Mouse (Mus musculus) left cerebral cortex, postnatal 25 days (tissue): ENCODE measurements around the gene 4930507D05Rik. TPM values are rescaled to one million over a fixed set of nuclear protein-coding genes. Genes with fewer than 3 reads are reported as not detected.
A peak's percentile ranks its signal among the peaks of the same experiment; 100 is the strongest.
"Not testable (repeated sequence)": the region's sequence is repeated elsewhere in the genome, so short reads cannot be mapped to it uniquely, and the experiment has no call there.

ENCODE experiments used
- DNase-seq, 2 experiments: peaks; one replicate each; pipeline ENCODE4 v3.0.0; 2022; ENCODE audit warnings: low spot score in 2 of 2, mixed read lengths in 1 of 2
- intact Hi-C: fragments of 180-260 bp; cut with DNase I; formaldehyde crosslinking; loops from one replicate; pipeline ENCODE4 v1.15.1; 2025
- total RNA-seq, 2 experiments: library from RNA; stranded (reverse); gene quantifications; 2 replicates each; pipeline ENCODE4 v1.2.3; 2021

Gene 4930507D05Rik
- total RNA-seq: 1 to 10 TPM; 1.3 to 1.8 TPM

- peak; percentile 92 to 94 for DNase-seq
- intact Hi-C loops: loop anchor here (1.0 to 2.0 kb wide), 2 partner anchors 37 to 109 kb away; partner anchors contain the start of gene Vps26a
Measured at GRCm38 (mm10) chr10:62449364-62450279, at the start of gene 4930507D05Rik, which contains the start of gene Supv3l1. 4930507D05Rik (plus strand) TSS chr10:62449489. Supv3l1 (minus strand) TSS chr10:62449738.

GRCm38 (mm10) chr10:62401641-62402111 lies 47.6 kb upstream of the 4930507D05Rik start:
- intact Hi-C loops: no loop called here
- peak in 1 of 2 experiments; percentile 42 for DNase-seq

GRCm38 (mm10) chr10:62404901-62405300 lies 44.4 kb upstream of the 4930507D05Rik start:
- peak in 1 of 2 experiments; percentile 11 for DNase-seq
- intact Hi-C loops: no loop called here

GRCm38 (mm10) chr10:62410943-62411342 lies 38.3 kb upstream of the 4930507D05Rik start:
- intact Hi-C loops: loop anchor here (2.0 kb wide), 2 partner anchors 70 to 136 kb away; no protein-coding TSS in a partner anchor

GRCm38 (mm10) chr10:62411431-62412410 lies 37.6 kb upstream of the 4930507D05Rik start:
- peak; percentile 23 to 76 for DNase-seq
- intact Hi-C loops: loop anchor here (2.0 kb wide), 2 partner anchors 71 to 137 kb away; no protein-coding TSS in a partner anchor

More at GRCm38 (mm10) chr10:62410943-62411342, 38.3 kb upstream of the 4930507D05Rik start:
- peak; percentile 42 to 86 for DNase-seq

- no peak for DNase-seq
- intact Hi-C loops: no loop called here
Measured at GRCm38 (mm10) chr10:62412906-62413605, 36.2 kb upstream of the 4930507D05Rik start.

- no peak for DNase-seq
- intact Hi-C loops: no loop called here
Measured at GRCm38 (mm10) chr10:62413606-62413982, 35.7 kb upstream of the 4930507D05Rik start.

GRCm38 (mm10) chr10:62418831-62419356 lies 30.4 kb upstream of the 4930507D05Rik start:
- DNase-seq: no peak
- intact Hi-C loops: no loop called here

- DNase-seq: no peak
- intact Hi-C loops: no loop called here
Measured at GRCm38 (mm10) chr10:62419422-62419821, 29.9 kb upstream of the 4930507D05Rik start.

- intact Hi-C loops: no loop called here
Measured at GRCm38 (mm10) chr10:62420399-62420798, 28.9 kb upstream of the 4930507D05Rik start.

GRCm38 (mm10) chr10:62421127-62421526 lies 28.2 kb upstream of the 4930507D05Rik start:
- intact Hi-C loops: no loop called here
- no peak for DNase-seq

More at GRCm38 (mm10) chr10:62420399-62420798, 28.9 kb upstream of the 4930507D05Rik start:
- no peak for DNase-seq

- no peak for DNase-seq
- intact Hi-C loops: no loop called here
Measured at GRCm38 (mm10) chr10:62422255-62422654, 27.0 kb upstream of the 4930507D05Rik start, which contains the start of gene Hkdc1. Hkdc1 (minus strand) TSS chr10:62422491.

GRCm38 (mm10) chr10:62425081-62425871 lies 24.0 kb upstream of the 4930507D05Rik start:
- intact Hi-C loops: no loop called here
- no peak for DNase-seq

GRCm38 (mm10) chr10:62430427-62430826 lies 18.9 kb upstream of the 4930507D05Rik start:
- intact Hi-C loops: loop anchor here (10.0 kb wide), 1 partner anchor 354 kb away; no protein-coding TSS in a partner anchor
- no peak for DNase-seq

GRCm38 (mm10) chr10:62450280-62450640 lies 971 bp downstream of the 4930507D05Rik start:
- no peak for DNase-seq
- intact Hi-C loops: loop anchor here (2.0 kb wide), 1 partner anchor 37 kb away; the partner anchor contains the start of gene Vps26a

- DNase-seq, intact Hi-C loops: not testable (repeated sequence)
Measured at GRCm38 (mm10) chr10:62452001-62452400, 2.7 kb downstream of the 4930507D05Rik start.

GRCm38 (mm10) chr10:62461321-62461720 lies 12.0 kb downstream of the 4930507D05Rik start:
- intact Hi-C loops: no loop called here
- DNase-seq: no peak

GRCm38 (mm10) chr10:62469736-62470135 lies 20.4 kb downstream of the 4930507D05Rik start:
- no peak for DNase-seq
- intact Hi-C loops: no loop called here
